Mouse (Mus musculus): ENCODE results near the gene Bcl11a.

The Bcl11a gene

GRCm38 (mm10) chr11:24149462-24150220, 71.8 kb downstream of the Bcl11a start:
- DNase-seq (ENCODE audit: low read depth, low spot score) = no peak

DNA sequence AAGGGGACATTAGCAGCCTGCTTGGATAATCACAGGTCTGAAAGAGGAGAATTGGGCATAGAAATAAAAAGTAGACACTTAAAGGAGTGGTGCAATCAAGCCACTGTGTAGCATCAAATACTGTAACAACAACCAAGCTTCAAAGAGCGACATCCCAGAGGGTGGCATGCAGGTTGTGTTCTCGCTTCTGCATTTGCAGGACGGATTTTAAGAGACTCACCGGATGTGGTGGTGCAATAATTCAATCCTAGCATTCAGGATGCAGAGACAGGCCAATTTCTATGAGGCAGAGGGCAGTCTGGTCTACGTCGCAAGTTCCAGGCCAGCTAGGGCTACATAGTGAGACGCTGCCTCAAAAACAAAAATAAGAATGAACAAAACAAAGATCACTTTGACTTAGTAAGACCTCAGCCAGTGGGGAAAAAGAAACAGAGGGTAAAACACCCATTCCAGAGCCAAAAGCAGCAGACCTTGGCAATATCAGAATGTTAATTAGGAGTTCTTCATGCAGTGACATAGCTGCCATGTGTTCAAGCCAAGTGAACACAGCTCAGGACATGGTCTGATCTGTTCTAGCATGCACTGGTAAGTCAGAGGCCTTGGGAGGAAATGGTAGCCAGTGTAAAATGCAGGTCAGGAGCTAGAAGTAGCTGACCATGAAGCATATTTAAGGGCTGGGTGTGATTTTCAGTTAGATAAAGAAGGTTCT, 74.4 kb downstream of the Bcl11a start:
- DNase-seq (ENCODE audit: low read depth, low spot score) = no peak

DNA sequence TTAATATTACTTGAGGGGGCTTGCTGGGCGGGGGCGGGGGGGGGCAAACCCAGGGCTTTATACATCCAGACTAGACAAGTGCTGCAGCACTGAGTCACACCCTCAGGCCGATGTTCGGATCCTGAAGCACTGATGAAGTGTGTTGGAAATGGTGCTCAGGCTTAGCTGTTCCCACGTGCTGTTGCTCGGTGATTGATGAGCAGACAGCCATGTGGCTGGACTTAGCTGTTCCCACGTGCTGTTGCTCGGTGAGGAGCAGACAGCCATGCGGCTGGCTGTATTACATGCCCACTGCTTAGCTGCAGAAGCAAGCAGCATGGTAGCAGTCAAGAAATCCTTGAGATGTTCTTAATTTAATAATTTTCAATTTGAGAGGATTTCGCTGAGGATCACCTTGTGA, 75.2 kb downstream of the Bcl11a start:
- DNase-seq (ENCODE audit: low read depth, low spot score) = no peak

- DNase-seq (ENCODE audit: low read depth, low spot score) = no peak
These were observed 80.2 kb downstream of the Bcl11a start for GRCm38 (mm10) chr11:24158026-24158425.

DNA sequence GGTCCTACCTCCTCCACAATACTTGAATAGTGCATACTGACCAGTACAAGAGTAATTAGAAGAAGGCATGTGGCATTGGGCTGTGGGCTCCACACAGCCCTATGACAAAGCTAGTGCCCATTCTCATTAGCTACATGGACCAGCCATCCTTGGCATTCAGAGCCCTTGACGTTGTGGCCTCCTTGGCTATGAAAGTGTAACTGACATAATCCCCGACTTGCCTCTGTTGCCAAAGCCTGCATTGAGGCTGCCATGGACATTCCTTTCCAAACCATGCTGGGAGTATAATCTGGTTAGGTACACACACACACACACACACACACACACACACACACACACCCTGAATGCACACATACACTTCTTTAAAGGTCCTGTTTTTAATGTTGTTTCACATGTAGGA, 81.8 kb downstream of the Bcl11a start:
- DNase-seq (ENCODE audit: low read depth, low spot score) = no peak

DNA sequence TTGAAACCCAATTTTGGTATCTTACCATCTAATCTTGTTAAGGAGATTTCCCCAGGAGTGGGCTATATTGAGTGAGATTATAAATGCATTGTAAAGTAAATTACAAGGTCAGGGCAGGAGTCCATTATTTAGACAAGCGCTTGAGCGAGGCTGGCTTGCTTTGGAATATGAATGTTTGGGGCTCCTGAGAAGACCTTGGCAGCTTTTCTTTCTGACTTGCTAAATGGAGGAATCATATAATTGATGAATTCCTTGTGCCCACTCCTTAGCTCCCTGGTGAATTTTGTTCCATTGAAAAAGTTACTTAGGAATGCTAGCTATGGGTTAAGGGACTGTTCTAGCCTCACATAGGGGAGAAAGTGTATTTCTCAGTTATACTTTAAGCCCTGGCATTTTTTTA, 83.6 kb downstream of the Bcl11a start:
- DNase-seq (ENCODE audit: low read depth, low spot score) = no peak

GRCm38 (mm10) chr11:24162056-24162455, 84.2 kb downstream of the Bcl11a start:
- DNase-seq (ENCODE audit: low read depth, low spot score) = no peak

GRCm38 (mm10) chr11:24163072-24163471, 85.2 kb downstream of the Bcl11a start:
- DNase-seq (ENCODE audit: low read depth, low spot score) = no peak

DNA sequence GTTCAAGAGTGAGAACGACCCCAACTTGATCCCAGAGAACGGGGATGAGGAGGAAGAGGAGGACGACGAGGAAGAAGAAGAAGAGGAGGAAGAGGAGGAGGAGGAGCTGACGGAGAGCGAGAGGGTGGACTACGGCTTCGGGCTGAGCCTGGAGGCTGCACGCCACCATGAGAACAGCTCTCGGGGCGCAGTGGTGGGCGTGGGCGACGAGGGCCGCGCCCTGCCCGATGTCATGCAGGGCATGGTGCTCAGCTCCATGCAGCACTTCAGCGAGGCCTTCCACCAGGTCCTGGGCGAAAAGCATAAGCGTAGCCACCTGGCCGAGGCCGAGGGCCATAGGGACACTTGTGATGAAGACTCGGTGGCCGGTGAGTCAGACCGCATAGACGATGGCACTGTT, 86.2 kb downstream of the Bcl11a start:
- DNase-seq (ENCODE audit: low read depth, low spot score) = no peak

DNA sequence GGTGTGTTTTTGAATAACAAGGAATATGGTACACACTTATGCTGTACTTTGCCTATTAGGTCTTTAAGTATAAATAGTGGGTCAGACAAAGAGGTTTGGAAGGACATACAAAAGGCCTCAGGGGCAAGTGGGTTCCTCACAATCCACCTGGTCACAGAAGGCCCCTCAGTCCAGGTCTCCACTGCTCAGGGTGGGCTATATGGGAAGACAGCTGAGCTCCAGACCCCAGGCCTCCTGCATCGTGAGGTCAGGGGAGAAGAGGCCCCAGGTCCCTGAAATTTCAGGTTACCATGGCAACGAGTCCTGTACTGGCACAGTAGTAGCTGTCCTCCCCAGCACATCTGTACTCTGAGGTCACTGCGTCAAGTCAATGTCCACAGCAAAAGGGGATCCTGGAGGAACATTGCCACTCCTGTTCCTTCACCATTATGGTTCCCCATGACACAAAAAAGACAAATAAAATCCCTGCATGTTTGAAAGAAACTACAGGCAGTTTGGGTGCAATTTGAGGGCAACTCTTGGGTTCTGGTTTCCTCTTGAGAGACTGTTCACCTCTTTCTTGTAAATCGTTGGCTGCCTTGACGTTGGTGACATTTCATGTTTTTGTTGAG, 93.9 kb downstream of the Bcl11a start:
- no peak for DNase-seq (ENCODE audit: low read depth, low spot score)

GRCm38 (mm10) chr11:24172585-24172984, 94.7 kb downstream of the Bcl11a start:
- no peak for DNase-seq (ENCODE audit: low read depth, low spot score)

GRCm38 (mm10) chr11:24174161-24174792, 96.4 kb downstream of the Bcl11a start:
- no peak for DNase-seq (ENCODE audit: low read depth, low spot score)

- no peak for DNase-seq (ENCODE audit: low read depth, low spot score)
These were observed 99.6 kb downstream of the Bcl11a start for GRCm38 (mm10) chr11:24177458-24177857.

DNA sequence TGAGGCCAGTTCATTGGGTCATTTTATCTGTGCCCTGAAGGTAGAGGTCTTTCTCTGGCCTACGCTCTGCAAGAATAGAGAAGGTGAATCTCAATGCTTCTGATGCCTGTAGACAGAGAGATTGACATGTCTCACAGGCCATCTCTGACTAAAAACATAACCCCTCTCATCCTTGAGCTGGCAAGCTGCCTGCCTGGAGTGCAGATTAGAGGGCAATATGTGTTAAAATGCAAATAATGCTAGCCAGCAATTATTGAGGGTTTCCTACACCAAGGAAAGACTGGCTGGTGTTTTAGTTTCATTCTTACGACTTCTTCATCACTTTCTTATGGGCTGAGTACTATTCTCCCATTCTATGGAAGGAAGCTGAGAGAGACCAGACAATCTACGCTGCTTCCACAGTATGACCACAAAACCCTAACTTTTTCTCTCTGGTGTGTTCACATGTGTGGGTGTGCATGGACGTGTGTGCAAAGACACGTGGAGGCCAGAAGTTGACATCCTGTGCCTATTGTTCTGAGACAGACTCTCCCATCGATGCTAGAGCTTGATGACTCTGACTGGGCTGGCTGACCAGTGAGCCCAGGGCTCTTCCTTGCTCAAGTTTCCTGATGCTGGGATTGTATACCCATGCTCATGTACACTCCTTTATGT, 101.1 kb downstream of the Bcl11a start:
- no peak for DNase-seq (ENCODE audit: low read depth, low spot score)

DNA sequence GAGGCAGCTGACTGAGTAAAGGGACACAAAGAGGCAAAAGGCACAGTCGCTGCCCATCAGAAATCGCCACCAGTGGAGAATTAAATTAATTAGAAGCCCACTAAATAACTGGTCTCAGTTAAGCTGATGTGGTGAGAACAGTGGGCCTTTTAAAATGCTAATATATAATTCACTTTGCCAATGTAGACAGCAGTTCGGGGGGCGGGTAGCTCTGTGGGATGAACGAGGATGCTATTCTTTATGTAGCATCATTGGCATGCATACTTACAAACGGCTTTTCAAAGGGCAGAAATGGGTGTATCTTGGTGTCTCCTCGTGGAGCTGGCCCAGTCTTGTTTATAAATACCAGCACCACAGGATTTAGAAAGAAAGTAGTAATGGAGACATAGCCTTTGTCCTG, 102.2 kb downstream of the Bcl11a start:
- DNase-seq (ENCODE audit: low read depth, low spot score) = no peak

DNA sequence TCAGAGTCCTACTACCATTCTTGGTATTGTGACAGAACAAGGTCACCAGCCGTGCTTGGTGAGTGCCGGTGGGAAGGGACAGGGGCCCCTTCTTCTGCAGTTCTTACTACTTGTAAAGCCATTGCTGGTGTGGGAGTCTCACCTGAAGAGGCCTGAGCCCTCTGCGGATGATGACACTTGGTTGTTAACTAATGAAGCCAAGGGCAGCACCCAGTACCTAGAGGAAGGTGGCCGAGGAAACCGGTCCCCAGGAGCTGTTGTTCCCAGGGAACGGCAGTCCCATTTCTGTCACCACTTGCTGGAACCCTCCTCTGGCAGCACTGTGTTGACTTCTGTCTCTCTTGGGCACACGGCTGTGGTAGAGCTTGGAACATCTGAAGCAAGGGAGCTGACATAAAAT, 105.6 kb downstream of the Bcl11a start:
- DNase-seq (ENCODE audit: low read depth, low spot score) = no peak

DNA sequence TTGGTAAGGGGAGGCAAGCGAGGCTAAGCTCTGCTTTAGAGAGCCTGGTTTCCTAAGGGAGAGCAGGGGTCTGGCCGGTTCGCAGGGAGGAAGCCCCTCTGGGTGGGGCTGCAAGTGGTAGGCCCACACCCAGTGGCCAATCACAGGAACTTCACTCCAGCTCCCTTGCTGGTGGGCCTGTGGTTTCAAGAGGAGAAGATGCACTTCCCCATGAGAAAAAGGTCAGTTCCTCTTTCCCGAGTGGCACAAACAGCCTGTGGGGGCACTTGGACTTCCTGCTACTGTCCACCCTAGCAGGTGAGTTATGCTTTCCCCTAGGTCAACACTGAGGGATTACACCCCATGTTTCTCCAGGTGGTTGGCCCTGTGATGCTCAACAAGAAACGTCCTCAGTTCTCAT, 107.1 kb downstream of the Bcl11a start:
- no peak for DNase-seq (ENCODE audit: low read depth, low spot score)

DNA sequence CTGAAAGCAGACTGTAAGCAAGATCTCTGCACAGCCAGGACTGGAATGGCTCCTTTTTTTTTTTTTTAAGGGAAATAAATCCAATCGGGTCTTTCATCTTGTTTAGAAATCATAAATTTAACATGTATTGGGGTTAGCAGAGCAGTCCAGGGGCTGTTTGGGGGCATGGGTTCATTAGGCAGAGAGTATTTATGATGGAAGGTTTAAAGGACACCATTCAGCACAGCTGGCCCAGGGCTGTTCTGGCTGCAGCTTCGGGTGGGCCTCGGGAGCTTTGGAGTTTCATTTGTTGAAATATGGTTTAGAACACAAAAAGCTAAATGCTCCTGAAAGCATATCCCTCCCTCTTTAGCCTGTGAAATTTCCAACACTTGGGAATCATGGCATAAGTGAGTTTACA, 112.6 kb downstream of the Bcl11a start:
- no peak for DNase-seq (ENCODE audit: low read depth, low spot score)

GRCm38 (mm10) chr11:24196460-24197190, 118.8 kb downstream of the Bcl11a start:
- DNase-seq (ENCODE audit: low read depth, low spot score) = no peak

- no peak for DNase-seq (ENCODE audit: low read depth, low spot score)
These were observed 119.6 kb downstream of the Bcl11a start for GRCm38 (mm10) chr11:24197424-24197823.

DNA sequence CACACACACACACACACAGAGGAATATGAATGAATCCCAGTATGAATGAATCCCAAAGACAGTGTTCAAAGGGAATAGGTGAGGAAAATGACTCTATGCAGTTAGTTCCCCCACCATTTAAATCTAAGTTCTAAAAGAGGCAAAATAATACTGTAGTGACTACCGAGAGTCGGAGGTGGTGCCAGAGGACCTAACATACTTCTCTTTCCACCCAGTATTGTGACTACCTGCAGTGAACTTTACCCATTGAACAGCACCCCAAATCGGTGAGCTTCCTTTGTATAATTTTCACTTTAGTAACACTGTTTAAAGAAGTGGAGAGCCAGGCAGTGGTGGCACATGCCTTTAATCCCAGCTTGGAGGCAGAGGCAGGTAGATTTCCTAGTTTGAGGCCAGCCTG, 121.7 kb downstream of the Bcl11a start:
- DNase-seq (ENCODE audit: low read depth, low spot score) = no peak
